Mouse (Mus musculus): ENCODE measurements around the gene Ccdc80. TPM values are rescaled to one million over a fixed set of nuclear protein-coding genes. Genes with fewer than 3 reads are reported as not detected.

The Ccdc80 gene
- polyA plus RNA-seq, 1 experiment: 2.2 TPM

GRCm38 (mm10) chr16:45141711-45142110, 48.5 kb downstream of the Ccdc80 start:
- H3K4me3 ChIP-seq (ENCODE audit: low read depth, low read length): no peak overlapping the region
- TF ChIP-seq POLR2A (IDR thresholded peaks at IDR 0.05; ENCODE audit: low read depth, low read length): no peak
- no peak for TF ChIP-seq CTCF (IDR thresholded peaks at IDR 0.05; ENCODE audit: extremely low read depth, insufficient read length, insufficient replicate concordance, low read depth, low read length)
- H3K36me3 ChIP-seq (ENCODE audit: control insufficient read depth, insufficient read depth, low read length): peaks cover 50% of the 10 kb centered on the region
- no peaks in the 10 kb centered on the region for H3K27me3 ChIP-seq (ENCODE audit: control insufficient read depth, insufficient read depth, low read length)
- 93% methylated on average over 5 of the region's 5 CpGs for WGBS
- no peaks in the 10 kb centered on the region for H3K4me1 ChIP-seq (ENCODE audit: control insufficient read depth, insufficient read depth, insufficient read length, low read length)
- H3K27ac ChIP-seq (ENCODE audit: insufficient read depth, low read depth, low read length): no peak overlapping the region

GRCm38 (mm10) chr16:45142565-45142964, 49.4 kb downstream of the Ccdc80 start:
- Histone ChIP-seq H3K36me3 (ENCODE audit: control insufficient read depth, insufficient read depth, low read length) (peaks cover 56% of the 10 kb centered on the region), H3K27me3 (ENCODE audit: control insufficient read depth, insufficient read depth, low read length) (no peaks in the 10 kb centered on the region), H3K27ac (ENCODE audit: insufficient read depth, low read depth, low read length) (no peak overlapping the region), H3K4me1 (ENCODE audit: control insufficient read depth, insufficient read depth, insufficient read length, low read length) (no peaks in the 10 kb centered on the region), H3K4me3 (ENCODE audit: low read depth, low read length) (no peak overlapping the region)
- no peak for TF ChIP-seq POLR2A (IDR thresholded peaks at IDR 0.05; ENCODE audit: low read depth, low read length)
- TF ChIP-seq CTCF (IDR thresholded peaks at IDR 0.05; ENCODE audit: extremely low read depth, insufficient read length, insufficient replicate concordance, low read depth, low read length): no peak
- WGBS: 91% methylated on average over 5 of the region's 5 CpGs

GRCm38 (mm10) chr16:45145119-45145518, 51.9 kb downstream of the Ccdc80 start:
- H3K27me3 ChIP-seq (ENCODE audit: control insufficient read depth, insufficient read depth, low read length): no peaks in the 10 kb centered on the region
- no peak overlapping the region for H3K27ac ChIP-seq (ENCODE audit: insufficient read depth, low read depth, low read length)
- WGBS: 81% methylated on average over 6 of the region's 6 CpGs
- no peaks in the 10 kb centered on the region for H3K4me1 ChIP-seq (ENCODE audit: control insufficient read depth, insufficient read depth, insufficient read length, low read length)
- TF ChIP-seq POLR2A (IDR thresholded peaks at IDR 0.05; ENCODE audit: low read depth, low read length): no peak
- no peak for TF ChIP-seq CTCF (IDR thresholded peaks at IDR 0.05; ENCODE audit: extremely low read depth, insufficient read length, insufficient replicate concordance, low read depth, low read length)
- H3K36me3 ChIP-seq (ENCODE audit: control insufficient read depth, insufficient read depth, low read length): peaks cover 65% of the 10 kb centered on the region
- H3K4me3 ChIP-seq (ENCODE audit: low read depth, low read length): no peak overlapping the region

GRCm38 (mm10) chr16:45148488-45149082, 55.4 kb downstream of the Ccdc80 start:
- 90% methylated on average over 10 of the region's 10 CpGs for WGBS
- peaks cover 61% of the 10 kb centered on the region for H3K36me3 ChIP-seq (ENCODE audit: control insufficient read depth, insufficient read depth, low read length)

GRCm38 (mm10) chr16:45154741-45155250, 61.6 kb downstream of the Ccdc80 start:
- 32% methylated on average over 3 of the region's 3 CpGs for WGBS
- H3K27me3 ChIP-seq (ENCODE audit: control insufficient read depth, insufficient read depth, low read length): no peaks in the 10 kb centered on the region
- no peak overlapping the region for H3K4me3 ChIP-seq (ENCODE audit: low read depth, low read length)
- H3K36me3 ChIP-seq (ENCODE audit: control insufficient read depth, insufficient read depth, low read length): peaks cover 20% of the 10 kb centered on the region
- TF ChIP-seq POLR2A (IDR thresholded peaks at IDR 0.05; ENCODE audit: low read depth, low read length) (no peak), CTCF (IDR thresholded peaks at IDR 0.05; ENCODE audit: extremely low read depth, insufficient read length, insufficient replicate concordance, low read depth, low read length) (no peak)
- peaks cover 11% of the 10 kb centered on the region; the same call in 1 of the 2 replicates for H3K4me1 ChIP-seq (ENCODE audit: control insufficient read depth, insufficient read depth, insufficient read length, low read length)
- peak overlapping the region; percentile 33; the same call in 1 of the 2 replicates for H3K27ac ChIP-seq (ENCODE audit: insufficient read depth, low read depth, low read length)

More at GRCm38 (mm10) chr16:45148488-45149082, 55.4 kb downstream of the Ccdc80 start:
- Histone ChIP-seq H3K27ac (ENCODE audit: insufficient read depth, low read depth, low read length) (no peak overlapping the region), H3K4me3 (ENCODE audit: low read depth, low read length) (no peak overlapping the region), H3K4me1 (ENCODE audit: control insufficient read depth, insufficient read depth, insufficient read length, low read length) (no peaks in the 10 kb centered on the region), H3K27me3 (ENCODE audit: control insufficient read depth, insufficient read depth, low read length) (no peaks in the 10 kb centered on the region)
- no peak for TF ChIP-seq CTCF (IDR thresholded peaks at IDR 0.05; ENCODE audit: extremely low read depth, insufficient read length, insufficient replicate concordance, low read depth, low read length)
- no peak for TF ChIP-seq POLR2A (IDR thresholded peaks at IDR 0.05; ENCODE audit: low read depth, low read length)

- peaks cover 11% of the 10 kb centered on the region; the same call in 1 of the 2 replicates for H3K4me1 ChIP-seq (ENCODE audit: control insufficient read depth, insufficient read depth, insufficient read length, low read length)
- under 1% methylated on average over 20 of the region's 20 CpGs for WGBS
- peak overlapping the region; percentile 98 for H3K4me3 ChIP-seq (ENCODE audit: low read depth, low read length)
- peaks cover 2% of the 10 kb centered on the region; the same call in 1 of the 2 replicates for H3K36me3 ChIP-seq (ENCODE audit: control insufficient read depth, insufficient read depth, low read length)
- no peak for TF ChIP-seq POLR2A (IDR thresholded peaks at IDR 0.05; ENCODE audit: low read depth, low read length)
- TF ChIP-seq CTCF (IDR thresholded peaks at IDR 0.05; ENCODE audit: extremely low read depth, insufficient read length, insufficient replicate concordance, low read depth, low read length): no peak; the same call in 1 of the 2 replicates
- H3K27me3 ChIP-seq (ENCODE audit: control insufficient read depth, insufficient read depth, low read length): no peaks in the 10 kb centered on the region
- peak overlapping the region; percentile 92 for H3K27ac ChIP-seq (ENCODE audit: insufficient read depth, low read depth, low read length)
Measured at GRCm38 (mm10) chr16:45158136-45158521, 64.9 kb downstream of the Ccdc80 start.
